Mouse (Mus musculus) gastrocnemius, postnatal 4 days (tissue): Measurements from ENCODE around the gene Grhl1. TPM values are rescaled to one million over a fixed set of nuclear protein-coding genes. Genes with fewer than 3 reads are reported as not detected.
"Not testable (repeated sequence)": the region's sequence is repeated elsewhere in the genome, so short reads cannot be mapped to it uniquely, and the experiment has no call there.

ENCODE experiments used
- DNase-seq, 2 experiments: peaks; one replicate each; pipeline ENCODE4 v3.0.0; 2021 to 2022; ENCODE audit warnings: low spot score in 2 of 2, mixed read lengths in 2 of 2
- total RNA-seq, 2 experiments: library from RNA; stranded (reverse); gene quantifications; 2 replicates each; pipeline ENCODE4 v1.2.3; 2021

Gene Grhl1
- total RNA-seq, 2 experiments from 2014 or later: 0.54 to 0.64 TPM

DNA sequence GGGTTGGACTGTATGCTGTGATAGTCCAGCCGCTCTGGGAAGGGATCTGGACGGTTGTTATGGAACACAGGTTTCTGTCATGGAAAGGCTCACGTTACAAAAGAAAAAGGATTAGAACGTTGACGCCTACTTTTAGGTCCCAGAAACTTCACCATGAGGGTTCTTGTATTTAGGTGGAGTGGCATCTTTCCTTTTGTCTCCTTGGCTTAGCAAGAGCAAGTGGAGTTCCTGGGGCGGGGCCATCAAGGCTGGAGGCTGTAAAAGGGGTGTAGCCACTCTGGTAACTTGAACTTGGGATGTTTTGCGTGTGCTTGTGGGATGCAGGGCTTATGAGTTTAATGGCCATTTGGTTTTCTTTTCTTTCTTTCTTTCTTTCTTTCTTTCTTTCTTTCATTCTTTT is 18.3 kb downstream of the Grhl1 start:
- no peak for DNase-seq

DNA sequence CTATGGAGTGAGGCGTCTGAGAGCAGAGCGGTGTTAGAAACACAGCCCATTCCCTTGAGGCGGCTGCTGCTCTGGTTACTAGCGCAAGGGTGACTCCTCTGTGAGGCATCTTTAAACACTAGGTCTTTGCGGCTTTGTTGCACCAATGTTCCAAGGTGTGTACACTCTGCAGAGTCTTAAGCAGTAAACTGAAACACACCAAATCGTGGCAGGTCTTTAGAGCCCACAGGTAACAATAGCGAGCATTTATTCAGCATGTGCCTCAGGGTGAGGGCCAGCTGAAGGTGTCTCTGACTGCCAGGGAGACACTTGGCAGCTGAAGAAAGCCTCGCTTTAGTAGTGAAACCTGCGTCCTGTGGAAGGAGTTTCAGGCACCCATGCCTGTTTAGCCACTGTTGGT is 20.0 kb downstream of the Grhl1 start:
- DNase-seq: no peak

- peak in 1 of 2 experiments; percentile 61 for DNase-seq
Observed at GRCm38 (mm10) chr12:24592956-24593672, 21.0 kb downstream of the Grhl1 start.

- DNase-seq: no peak
Observed at GRCm38 (mm10) chr12:24597376-24597775, 25.3 kb downstream of the Grhl1 start.

DNA sequence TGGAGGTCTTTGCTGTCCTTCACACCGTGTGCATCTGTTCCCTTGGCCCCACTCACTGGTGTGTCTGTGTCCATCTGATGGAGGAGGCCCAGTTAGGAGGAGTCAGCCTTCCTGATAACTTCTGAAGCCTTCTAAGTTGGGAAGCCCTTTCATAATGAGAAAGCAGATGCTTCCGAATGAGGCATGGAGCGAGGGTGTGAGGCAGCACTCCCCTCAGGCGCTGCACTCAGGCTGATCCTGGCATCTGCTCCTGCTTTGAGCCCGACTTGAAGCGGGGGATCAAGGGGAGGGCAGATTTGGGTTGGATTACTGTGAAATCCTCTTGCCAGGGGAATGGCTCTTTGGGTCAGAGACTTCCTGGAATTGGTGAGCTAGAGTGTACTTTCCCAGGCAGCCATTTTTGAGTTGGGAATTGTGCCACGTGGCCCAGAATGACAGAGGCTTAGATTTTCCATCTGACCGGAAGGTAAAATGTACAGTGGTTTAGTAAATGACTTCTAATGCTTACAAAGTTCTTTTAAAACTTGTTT is 27.3 kb downstream of the Grhl1 start:
- DNase-seq: no peak

DNA sequence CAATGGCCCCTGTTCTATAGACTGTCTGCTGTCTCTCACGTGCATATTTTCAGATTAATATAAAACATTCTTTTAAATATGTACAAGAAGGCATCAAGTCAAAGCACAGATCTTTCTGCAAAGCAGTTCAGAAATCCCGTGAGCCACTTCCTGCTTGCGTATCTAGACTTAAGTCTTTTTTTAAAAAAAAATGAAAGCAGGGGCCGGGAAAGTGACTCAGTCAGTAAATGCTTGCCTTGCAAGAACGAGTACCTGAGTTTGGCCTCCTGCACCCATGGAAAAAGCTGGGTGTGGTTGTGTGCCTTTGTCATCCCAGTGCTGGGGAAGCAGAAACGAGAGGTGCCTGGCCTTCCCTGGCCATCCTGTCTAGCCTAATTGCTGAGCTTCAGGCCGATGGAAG is 28.0 kb downstream of the Grhl1 start:
- DNase-seq: no peak

- peak; percentile 37 to 64 for DNase-seq
Observed at GRCm38 (mm10) chr12:24600806-24601205, 28.7 kb downstream of the Grhl1 start.

DNA sequence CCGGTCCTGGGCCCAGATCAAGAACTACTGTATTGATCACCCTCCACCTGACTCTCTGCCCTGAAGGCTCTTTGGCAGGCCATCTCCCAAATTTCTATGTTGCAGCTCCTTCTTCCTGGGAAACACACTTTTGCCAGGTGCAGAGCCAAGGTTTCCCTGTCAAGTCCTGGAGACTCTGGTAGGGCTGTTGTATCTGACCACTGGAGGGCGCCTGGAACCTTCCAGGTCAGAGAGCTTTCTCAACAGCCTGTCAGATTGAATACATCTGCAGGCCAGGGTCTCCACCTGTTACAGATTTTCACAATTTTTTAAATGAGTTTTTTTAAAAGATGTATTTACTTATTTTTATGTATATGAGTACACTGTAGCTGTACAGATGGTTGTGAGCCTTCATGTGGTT is 31.2 kb downstream of the Grhl1 start:
- DNase-seq: peak; percentile 43 to 75

DNA sequence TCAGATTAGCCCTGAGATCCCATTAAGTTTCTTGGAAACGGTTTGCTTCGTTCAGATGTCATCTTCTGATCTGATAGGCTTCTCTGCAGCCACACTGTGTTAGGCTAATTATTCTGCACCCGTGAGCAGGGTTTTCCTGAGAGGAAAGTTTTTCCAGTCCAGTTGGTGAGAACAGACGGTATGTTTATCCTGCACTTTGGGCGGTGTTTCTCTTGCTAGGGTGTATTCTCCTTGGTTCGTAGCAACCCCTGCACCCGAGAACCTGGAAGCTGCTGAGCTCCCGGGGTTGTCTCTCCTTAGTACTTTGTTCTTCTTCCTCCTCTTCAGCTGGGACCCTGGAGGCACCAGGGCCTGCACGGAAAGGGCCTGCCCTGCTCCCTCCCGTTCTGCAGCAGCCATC is 34.1 kb downstream of the Grhl1 start:
- no peak for DNase-seq

- DNase-seq: no peak
Observed at GRCm38 (mm10) chr12:24612591-24612990, 40.5 kb downstream of the Grhl1 start.

GRCm38 (mm10) chr12:24614452-24615075 is 42.5 kb downstream of the Grhl1 start:
- no peak for DNase-seq

DNA sequence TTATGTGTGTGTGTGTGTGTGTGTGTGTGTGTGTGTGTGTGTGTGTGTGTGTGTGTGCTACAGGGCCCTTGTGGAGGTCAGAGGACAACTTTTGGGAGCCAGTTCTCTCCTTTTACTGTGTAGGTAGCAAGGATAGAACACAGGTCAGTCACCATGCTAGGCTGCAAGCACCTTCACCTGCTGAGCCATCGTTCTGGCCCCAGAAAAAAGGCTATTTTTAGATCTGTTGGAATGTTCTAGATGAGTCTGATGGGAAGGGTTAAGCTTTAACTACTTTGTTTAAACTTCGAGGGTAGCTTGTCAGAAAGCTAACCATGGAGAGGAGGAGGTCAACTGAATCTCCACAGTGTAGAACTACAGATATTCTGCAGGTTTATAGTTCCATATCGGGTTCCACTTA is 43.1 kb downstream of the Grhl1 start:
- DNase-seq: no peak

DNA sequence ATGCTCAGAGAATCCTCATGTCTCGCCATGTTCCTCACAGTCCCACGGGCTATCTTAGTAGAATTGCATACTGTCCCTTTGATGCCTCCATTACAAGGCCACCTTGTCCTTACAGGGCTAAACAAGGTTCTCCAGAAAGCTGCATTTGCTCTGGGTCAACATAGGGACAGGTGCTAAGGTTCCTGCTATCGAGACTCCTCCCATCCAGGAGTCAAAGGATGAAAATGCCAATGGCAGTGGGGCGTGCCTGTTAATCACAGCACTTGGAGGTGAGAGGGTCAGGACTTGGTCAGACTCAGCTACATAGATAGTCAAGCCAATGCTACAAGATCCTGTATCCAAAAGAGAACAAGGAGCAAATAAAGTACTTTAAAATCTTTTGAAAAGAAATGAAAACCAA is 47.4 kb downstream of the Grhl1 start:
- DNase-seq: no peak

- no peak for DNase-seq
Observed at GRCm38 (mm10) chr12:24623486-24624251, 51.6 kb downstream of the Grhl1 start.

- no peak for DNase-seq
Observed at GRCm38 (mm10) chr12:24626401-24626800, 54.3 kb downstream of the Grhl1 start.

- DNase-seq: no peak
Observed at GRCm38 (mm10) chr12:24627215-24627614, 55.1 kb downstream of the Grhl1 start.

- no peak for DNase-seq
Observed at GRCm38 (mm10) chr12:24630220-24630619, 58.1 kb downstream of the Grhl1 start.

- DNase-seq: no peak
Observed at GRCm38 (mm10) chr12:24632404-24632803, 60.3 kb downstream of the Grhl1 start.

DNA sequence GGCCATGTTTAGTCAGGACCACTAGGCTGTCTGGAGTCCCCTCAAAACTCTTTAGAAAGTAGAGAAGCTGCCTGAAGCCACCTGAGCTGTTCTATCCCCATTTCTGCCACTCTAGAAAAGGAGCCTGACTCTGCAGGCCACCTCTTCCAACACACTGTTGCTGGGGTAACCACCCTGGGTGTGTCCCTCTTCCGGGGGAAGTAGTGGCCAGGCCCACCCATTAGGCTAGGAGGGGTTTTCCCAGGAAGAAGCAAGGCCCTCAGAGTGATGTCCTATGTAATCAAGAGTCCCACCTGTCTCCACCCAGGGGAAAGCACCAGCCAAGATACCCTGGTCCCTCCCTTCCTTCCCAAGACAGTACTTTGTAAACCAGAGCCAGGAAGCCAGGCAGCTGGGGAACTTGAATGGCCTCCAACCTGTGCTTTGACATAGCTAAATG is 61.7 kb downstream of the Grhl1 start:
- peak in 1 of 2 experiments; percentile 19 for DNase-seq

DNA sequence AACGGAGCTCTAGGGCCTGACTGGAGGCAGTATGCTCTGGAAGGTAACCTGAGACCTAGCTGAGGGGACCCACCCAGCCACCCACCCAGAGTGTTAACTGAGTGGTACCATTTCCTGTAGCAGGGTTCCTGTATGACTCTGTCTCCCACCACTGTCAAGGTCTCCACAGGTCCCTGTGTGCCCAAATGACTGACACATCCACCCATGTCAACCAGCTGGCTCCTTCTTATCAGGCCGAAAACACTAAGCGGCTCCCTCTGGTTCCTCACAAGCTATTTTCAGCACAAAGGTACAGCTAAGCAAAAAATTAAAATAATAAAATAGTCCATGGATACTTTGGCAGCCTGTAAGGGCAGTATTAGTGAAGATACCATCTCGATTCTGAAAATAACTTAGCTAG is 62.1 kb downstream of the Grhl1 start:
- DNase-seq: no peak

GRCm38 (mm10) chr12:24634648-24635047 is 62.6 kb downstream of the Grhl1 start:
- no peak for DNase-seq

GRCm38 (mm10) chr12:24638787-24639186 is 66.7 kb downstream of the Grhl1 start:
- not testable (repeated sequence) for DNase-seq
